Mouse (Mus musculus) bone marrow, adult 2 months (tissue): ENCODE data around the gene Armc2.

Experiments
- CTCF ChIP-seq: fragments of 200-500 bp; IDR thresholded peaks from 2 replicates; pipeline ENCODE4 v1.5.1; 2011; ENCODE audit warnings: low read length, control low read depth; ENCODE audit not compliant: control insufficient read depth, insufficient read depth
- POLR2A ChIP-seq: fragments of 200-500 bp; IDR thresholded peaks from 2 replicates; pipeline ENCODE4 v1.6.1; 2011; ENCODE audit warnings: low read depth, mild to moderate bottlenecking, control low read depth, low read length, borderline replicate concordance; ENCODE audit not compliant: control insufficient read depth

- no peak for TF ChIP-seq POLR2A
- TF ChIP-seq CTCF, result no peak
Measured at GRCm38 (mm10) chr10:41959808-41960207, 58.4 kb downstream of the Armc2 start.
